22 mouse cellular contexts compared by ENCODE assay signal in the genomic region with DNA sequence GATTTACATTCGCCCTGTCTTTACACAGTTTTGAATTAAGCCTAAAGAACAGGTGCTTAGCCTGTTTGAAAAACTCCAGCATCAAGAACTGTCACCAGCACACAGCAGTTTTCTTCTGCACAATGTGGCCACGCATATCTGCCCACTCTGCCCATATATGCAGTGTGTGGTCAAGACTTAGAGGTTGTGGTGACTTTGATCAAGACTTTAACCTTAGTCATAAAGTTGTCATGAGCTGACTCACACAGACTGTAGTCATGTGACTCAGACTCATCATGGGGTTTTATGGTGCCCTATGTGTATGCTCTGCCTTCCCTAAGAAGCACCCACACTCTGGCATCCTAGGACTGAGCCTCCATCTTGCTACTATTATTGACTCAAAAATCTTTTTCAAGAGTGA.
DNase-seq lines count a peak whose midpoint lies in the region; ATAC-seq and TF ChIP-seq lines count a peak whose summit lies in the region.
"Had no signal": no experiment of that assay in that cellular context is flagged by ENCODE, and none has a peak within 500 bp of the region (broad histone marks: within the 10 kb centered on the region; RNA-seq: fewer than 3 reads in every experiment).

No protein-coding gene starts in this region.

- no peak overlapping the region for H3K27ac ChIP-seq in CH12.LX (ENCODE audit: insufficient read depth, low read depth)
- H3K27ac ChIP-seq: embryonic facial prominence, embryonic 12.5 days; forebrain, embryonic 15.5 days; heart, adult 2 months; hindbrain, postnatal 0 days; kidney, embryonic 15.5 days; limb, embryonic 12.5 days; liver, embryonic 15.5 days; midbrain, embryonic 13.5 days; neural tube, embryonic 13.5 days had no signal

- no peak for TF ChIP-seq RAD21 in CH12.LX (IDR thresholded peaks at IDR 0.05; ENCODE audit: low read depth, low read length)

- H3K9ac ChIP-seq in CH12.LX (ENCODE audit: insufficient read depth, low read depth): no peak overlapping the region
- H3K9ac ChIP-seq: embryonic facial prominence, embryonic 12.5 days; forebrain, embryonic 15.5 days; kidney, embryonic 15.5 days; limb, embryonic 12.5 days; liver, embryonic 15.5 days; midbrain, embryonic 13.5 days; neural tube, embryonic 13.5 days had no signal

- no peak overlapping the region for H3ac ChIP-seq in C2C12 (ENCODE audit: control insufficient read depth, insufficient read length, low read depth)

- H3K4me1 ChIP-seq in CH12.LX (ENCODE audit: control insufficient read depth in 1 of 2, insufficient read depth in 2 of 2): peaks cover 4 to 12% of the 10 kb centered on the region in 2 experiments
- H3K4me1 ChIP-seq: embryonic facial prominence, embryonic 12.5 days; forebrain, embryonic 15.5 days; liver, embryonic 15.5 days; midbrain, embryonic 13.5 days had no signal

- H3K4me3 ChIP-seq in C2C12 (ENCODE audit: insufficient read depth, poor library complexity, severe bottlenecking) (no peak overlapping the region), CH12.LX (replicated peaks in 1 of 3; ENCODE audit: low read depth in 2 of 3, low read length in 2 of 3, poor library complexity in 1 of 3) (no peak overlapping the region)
- H3K4me3 ChIP-seq: embryonic facial prominence, embryonic 12.5 days; forebrain, embryonic 15.5 days; heart, adult 2 months; kidney, embryonic 15.5 days; limb, embryonic 12.5 days; liver, embryonic 15.5 days; midbrain, embryonic 13.5 days; neural tube, embryonic 13.5 days had no signal

- dilution Hi-C loops in CH12.LX (cut with MboI; ENCODE audit: extremely low pct_ligation_motif_present, extremely low pct_unique_long_range_greater_than_20kb, low sequenced_read_pairs): no loop called here

- TF ChIP-seq CTCF in C2C12 (IDR thresholded peaks at IDR 0.05; ENCODE audit: control insufficient read depth, insufficient read depth, insufficient read length) (no peak), CH12.LX (conservative IDR thresholded peaks at IDR 0.05 in 1 of 2, IDR thresholded peaks at IDR 0.05 in 1 of 2; ENCODE audit: low read depth in 2 of 2, low read length in 2 of 2) (no peak)

- 0 out of 2 replicates have a peak, but pooled peaks have one; percentile 23 for ATAC-seq in neutrophil, adult 5-6 weeks (ENCODE audit: extremely low read depth, insufficient number of reproducible peaks, low FRiP score, poor library complexity, severe bottlenecking)
- ATAC-seq: forebrain, embryonic 15.5 days; hindbrain, postnatal 0 days; midbrain, embryonic 13.5 days had no signal

- H3K4me2 ChIP-seq in CH12.LX (ENCODE audit: insufficient read depth, low read depth, poor library complexity, severe bottlenecking): no peak overlapping the region
- H3K4me2 ChIP-seq: embryonic facial prominence, embryonic 12.5 days; forebrain, embryonic 15.5 days; kidney, embryonic 15.5 days; limb, embryonic 12.5 days; liver, embryonic 15.5 days; midbrain, embryonic 13.5 days; neural tube, embryonic 13.5 days had no signal

- in situ Hi-C loops in CH12.LX (cut with MboI; ENCODE audit: low pct_ligation_motif_present, low pct_unique_long_range_greater_than_20kb, low sequenced_read_pairs): no loop called here

- H3K9me3 ChIP-seq in CH12.LX (replicated peaks; ENCODE audit: low read length): no peaks in the 10 kb centered on the region
- H3K9me3 ChIP-seq: embryonic facial prominence, embryonic 12.5 days; forebrain, embryonic 15.5 days; kidney, embryonic 15.5 days; limb, embryonic 12.5 days; liver, embryonic 15.5 days; midbrain, embryonic 13.5 days; neural tube, embryonic 13.5 days had no signal

- no peak for TF ChIP-seq EP300 in CH12.LX (IDR thresholded peaks at IDR 0.05; ENCODE audit: low read length)

- H3K27me3 ChIP-seq in C2C12 (ENCODE audit: control insufficient read depth, insufficient read depth, insufficient read length) (no peaks in the 10 kb centered on the region), CH12.LX (replicated peaks) (no peaks in the 10 kb centered on the region)
- H3K27me3 ChIP-seq: embryonic facial prominence, embryonic 12.5 days; forebrain, embryonic 15.5 days; kidney, embryonic 15.5 days; limb, embryonic 12.5 days; liver, embryonic 15.5 days; midbrain, embryonic 13.5 days; neural tube, embryonic 13.5 days had no signal

- H3K79me3 ChIP-seq in C2C12 (ENCODE audit: low read depth): no peaks in the 10 kb centered on the region

- H3K36me3 ChIP-seq in C2C12 (ENCODE audit: control insufficient read depth, insufficient read depth) (no peaks in the 10 kb centered on the region), CH12.LX (replicated peaks in 1 of 2; ENCODE audit: control insufficient read depth in 1 of 2, insufficient read depth in 1 of 2, low read length in 1 of 2) (peaks cover 0 to 8% of the 10 kb centered on the region in 2 experiments)
- H3K36me3 ChIP-seq: embryonic facial prominence, embryonic 12.5 days; forebrain, embryonic 15.5 days; kidney, embryonic 15.5 days; limb, embryonic 12.5 days; liver, embryonic 15.5 days; midbrain, embryonic 13.5 days; neural tube, embryonic 13.5 days had no signal

- no peaks in the 10 kb centered on the region for H3K79me2 ChIP-seq in C2C12 (ENCODE audit: control insufficient read depth, insufficient read depth)
- H3K79me2 ChIP-seq in CH12.LX (replicated peaks; ENCODE audit: control insufficient read depth, extremely low read depth, insufficient read depth, poor library complexity, severe bottlenecking): no peaks in the 10 kb centered on the region

- no peak for TF ChIP-seq POLR2A in CH12.LX (IDR thresholded peaks at IDR 0.05; ENCODE audit: low read depth, low read length)

- no peak for DNase-seq in CH12.LX (ENCODE audit: extremely low read depth)
- peak; percentile 63 for DNase-seq in induced T-regulatory cell, adult 2 months (ENCODE audit: low read depth)
- DNase-seq in T-cell, adult 2 months (ENCODE audit: low spot score): no peak
- no peak for DNase-seq in kidney, adult 18-20 months
- DNase-seq in cerebellum, adult 8-10 months: no peak
- DNase-seq: adrenal gland, postnatal 36 days; gastrocnemius, postnatal 14 days; heart, adult 2 months; heart, postnatal 4 days; kidney, postnatal 4 days; lung, postnatal 10 days; right cerebral cortex, postnatal 25 days had no signal

TF ChIP-seq in C2C12, 6 proteins besides CTCF, POLR2A, EP300 and RAD21:
- no peak for TF ChIP-seq CEBPB (IDR thresholded peaks at IDR 0.05; ENCODE audit: low read depth)
- peak; percentile 83 for TF ChIP-seq FOSL1 (IDR thresholded peaks at IDR 0.05; ENCODE audit: insufficient read depth, low read length, poor library complexity, severe bottlenecking)
- TF ChIP-seq MYOG (IDR thresholded peaks at IDR 0.05; ENCODE audit: control insufficient read depth, extremely low read depth, insufficient read length): no peak
- TF ChIP-seq MAX (IDR thresholded peaks at IDR 0.05): no peak
- peak; percentile 23 for TF ChIP-seq MYOD1 (IDR thresholded peaks at IDR 0.05; ENCODE audit: control insufficient read depth, insufficient read length, low read depth)
- peak; percentile 84 for TF ChIP-seq USF1 (IDR thresholded peaks at IDR 0.05; ENCODE audit: low read depth)

TF ChIP-seq in CH12.LX, 34 proteins besides CTCF, POLR2A, EP300 and RAD21:
- TF ChIP-seq BHLHE40 (IDR thresholded peaks at IDR 0.05; ENCODE audit: low read depth, low read length) (peak; percentile 56), HCFC1 (IDR thresholded peaks at IDR 0.05; ENCODE audit: low read depth, low read length) (no peak)
